Mouse (Mus musculus) gastrocnemius, adult 2 months (tissue): ENCODE data around the gene Olfr1047. TPM values are rescaled to one million over a fixed set of nuclear protein-coding genes. Genes with fewer than 3 reads are reported as not detected.
"Not testable (repeated sequence)": the region's sequence is repeated elsewhere in the genome, so short reads cannot be mapped to it uniquely, and the experiment has no call there.

Experiments
- DNase-seq: peaks from one replicate; pipeline ENCODE4 v3.0.0; 2022
- H3K27ac ChIP-seq: fragments of 200-600 bp; 2 replicates; pipeline ENCODE4 v1.8.1; 2022; ENCODE audit warnings: mild to moderate bottlenecking
- H3K4me3 ChIP-seq: fragments of 200-600 bp; 2 replicates; pipeline ENCODE4 v1.8.1; 2022; ENCODE audit warnings: mild to moderate bottlenecking, moderate library complexity
- CTCF ChIP-seq: fragments of 200-600 bp; IDR thresholded peaks from 2 replicates; pipeline ENCODE4 v1.8.1; 2022; ENCODE audit warnings: antibody characterized with exemption, mild to moderate bottlenecking, moderate library complexity
- intact Hi-C: fragments of 180-260 bp; cut with DNase I; formaldehyde crosslinking; loops from one replicate; pipeline ENCODE4 v1.15.1; 2025
- long read RNA-seq, 2 experiments: library from polyadenylated mRNA; stranded (forward); transcript quantifications; one replicate each; pipeline ENCODE4 v2.0.0; 2021
- total RNA-seq, 2 experiments: library from RNA; stranded (reverse); gene quantifications; 2 replicates each; pipeline ENCODE4 v1.2.3; 2021

The Olfr1047 gene
- not detected for total RNA-seq
- long read RNA-seq, experiment 1 = 0 reads
- long read RNA-seq, experiment 2 = 0 reads

GRCm38 (mm10) chr2:86231301-86231700 lies at the start of gene Olfr1047:
Gene Olfr1047 (minus strand): TSS chr2:86231401.
- Histone ChIP-seq H3K27ac (no peak within 1 kb of the TSS), H3K4me3 (no peak within 1 kb of the TSS)
- TF ChIP-seq CTCF = no peak
- no peak for DNase-seq
- intact Hi-C loops = no loop called here

- H3K27ac ChIP-seq, intact Hi-C loops, DNase-seq, H3K4me3 ChIP-seq: not testable (repeated sequence)
These were observed 47.8 kb upstream of the Olfr1047 start, which contains the start of gene Olfr1051 for GRCm38 (mm10) chr2:86278988-86279387. Gene Olfr1051 (minus strand): TSS chr2:86279088.

GRCm38 (mm10) chr2:86258228-86258627 lies 27.0 kb upstream of the Olfr1047 start, which contains the start of gene Olfr1049:
Gene Olfr1049 (minus strand): TSS chr2:86258328.
- intact Hi-C loops, H3K27ac ChIP-seq, DNase-seq, H3K4me3 ChIP-seq: not testable (repeated sequence)

- no peak for TF ChIP-seq CTCF
- H3K27ac ChIP-seq = no peak within 1 kb of the TSS
- no peak within 1 kb of the TSS for H3K4me3 ChIP-seq
- no peak for DNase-seq
- intact Hi-C loops = no loop called here
These were observed 9.0 kb upstream of the Olfr1047 start, which contains the start of gene Olfr1048 for GRCm38 (mm10) chr2:86240189-86240588. Gene Olfr1048 (minus strand): TSS chr2:86240289.

- TF ChIP-seq CTCF = no peak
- Histone ChIP-seq H3K27ac (no peak within 1 kb of the TSS), H3K4me3 (no peak within 1 kb of the TSS)
- no peak for DNase-seq
- intact Hi-C loops = no loop called here
These were observed 12.0 kb downstream of the Olfr1047 start, which contains the start of gene Olfr1046 for GRCm38 (mm10) chr2:86219214-86219613. Gene Olfr1046 (minus strand): TSS chr2:86219314.

GRCm38 (mm10) chr2:86202909-86203308 lies 28.3 kb downstream of the Olfr1047 start, which contains the start of gene Olfr1045:
Gene Olfr1045 (minus strand): TSS chr2:86203009.
- TF ChIP-seq CTCF = no peak
- H3K27ac ChIP-seq = no peak within 1 kb of the TSS
- DNase-seq = no peak
- intact Hi-C loops = no loop called here
- H3K4me3 ChIP-seq = no peak within 1 kb of the TSS

- no peak overlapping the region for H3K4me3 ChIP-seq
- no peak for DNase-seq
- no peak overlapping the region for H3K27ac ChIP-seq
- intact Hi-C loops = no loop called here
- no peak for TF ChIP-seq CTCF
These were observed 35.3 kb downstream of the Olfr1047 start for GRCm38 (mm10) chr2:86195863-86196262.

DNA sequence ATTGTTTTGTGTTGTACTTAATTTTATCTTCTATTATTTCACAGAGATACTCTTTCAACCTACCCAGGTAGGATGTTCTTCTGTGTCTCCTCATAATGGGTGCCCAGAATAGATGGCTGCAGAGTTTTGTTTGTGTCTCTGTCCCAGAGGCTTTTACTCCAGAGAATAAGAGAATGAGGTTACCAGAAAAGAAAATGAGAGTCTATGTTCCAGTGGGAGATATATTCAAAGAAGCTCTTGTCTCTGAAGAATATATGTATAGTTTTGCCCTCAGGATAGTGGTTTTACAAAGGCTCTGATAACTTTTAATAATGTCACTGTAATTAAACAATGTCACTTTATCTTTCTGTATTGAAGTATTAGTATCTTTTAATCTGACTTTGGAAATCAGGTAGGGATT lies 45.6 kb downstream of the Olfr1047 start, which contains the start of gene Olfr52:
TSS of gene Olfr52 (minus strand) at position 101 of the 400 bp plus-strand sequence.
- no peak for TF ChIP-seq CTCF
- Histone ChIP-seq H3K27ac (no peak within 1 kb of the TSS), H3K4me3 (no peak within 1 kb of the TSS)
- DNase-seq = no peak
- intact Hi-C loops = no loop called here

- no peak overlapping the region for H3K27ac ChIP-seq
- H3K4me3 ChIP-seq = no peak overlapping the region
- no peak for DNase-seq
- intact Hi-C loops = no loop called here
- TF ChIP-seq CTCF = no peak
These were observed 51.3 kb downstream of the Olfr1047 start for GRCm38 (mm10) chr2:86179950-86180349.

GRCm38 (mm10) chr2:86177720-86178119 lies 53.5 kb downstream of the Olfr1047 start, which contains the start of gene Olfr1044:
Gene Olfr1044 (minus strand): TSS chr2:86177820.
- no peak within 1 kb of the TSS for H3K27ac ChIP-seq
- no peak for DNase-seq
- no peak for TF ChIP-seq CTCF
- intact Hi-C loops = no loop called here
- H3K4me3 ChIP-seq = no peak within 1 kb of the TSS

Other genes with a start within 250 kb of the Olfr1047 start
- gene Olfr1031, start 241.1 kb downstream of the Olfr1047 start, total RNA-seq = not detected
- gene Olfr1032, start 225.9 kb downstream of the Olfr1047 start, total RNA-seq = not detected
- under 1 TPM in 1 of 2 experiments, not detected in 1; 0.14 TPM for gene Olfr1033, start 210.8 kb downstream of the Olfr1047 start, total RNA-seq
- not detected for gene Olfr1034, start 185.5 kb downstream of the Olfr1047 start, total RNA-seq
- not detected for gene Olfr1036, start 157.4 kb downstream of the Olfr1047 start, total RNA-seq
- not detected for gene Olfr1037, start 144.0 kb downstream of the Olfr1047 start, total RNA-seq
- gene Olfr1039, start 95.5 kb downstream of the Olfr1047 start, total RNA-seq = not detected
- gene Olfr1040, start 84.7 kb downstream of the Olfr1047 start, total RNA-seq = not detected
- not detected for gene Olfr1042, start 69.6 kb downstream of the Olfr1047 start, total RNA-seq
- not detected for gene Olfr1043, start 63.9 kb downstream of the Olfr1047 start, total RNA-seq
- not detected for gene Olfr1044, start 53.6 kb downstream of the Olfr1047 start, total RNA-seq
- not detected for gene Olfr52, start 45.7 kb downstream of the Olfr1047 start, total RNA-seq
- not detected for gene Olfr1045, start 28.4 kb downstream of the Olfr1047 start, total RNA-seq
- gene Olfr1046, start 12.1 kb downstream of the Olfr1047 start, total RNA-seq = not detected
- gene Olfr1048, start 8.9 kb upstream of the Olfr1047 start, total RNA-seq = not detected
- gene Olfr1049, start 26.9 kb upstream of the Olfr1047 start, total RNA-seq = not detected
- gene Olfr1051, start 47.7 kb upstream of the Olfr1047 start, total RNA-seq = not detected
- not detected for gene Olfr1052, start 61.1 kb upstream of the Olfr1047 start, total RNA-seq
- not detected for gene Olfr1053, start 83.9 kb upstream of the Olfr1047 start, total RNA-seq
- gene Olfr1054, start 104.0 kb upstream of the Olfr1047 start, total RNA-seq = not detected
- not detected for gene Olfr1055, start 118.9 kb upstream of the Olfr1047 start, total RNA-seq
- not detected for gene Olfr1056, start 131.1 kb upstream of the Olfr1047 start, total RNA-seq
- not detected for gene Olfr1057, start 147.0 kb upstream of the Olfr1047 start, total RNA-seq
- gene Olfr1058, start 157.2 kb upstream of the Olfr1047 start, total RNA-seq = not detected
- gene Olfr1061, start 182.6 kb upstream of the Olfr1047 start, total RNA-seq = not detected
- gene Olfr1062, start 195.3 kb upstream of the Olfr1047 start, total RNA-seq = not detected
- not detected for gene Olfr1065, start 219.2 kb upstream of the Olfr1047 start, total RNA-seq
- not detected for gene Olfr1066, start 224.9 kb upstream of the Olfr1047 start, total RNA-seq